Mouse (Mus musculus): ENCODE results near the gene Nrg3. TPM values are rescaled to one million over a fixed set of nuclear protein-coding genes. Genes with fewer than 3 reads are reported as not detected.
"Not testable (repeated sequence)": the region's sequence is repeated elsewhere in the genome, so short reads cannot be mapped to it uniquely, and the experiment has no call there.

The Nrg3 gene
- total RNA-seq, 2 experiments from 2014 or later: 7.0 to 7.5 TPM

- DNase-seq (ENCODE audit: low spot score in 2 of 2): no peak
Measured at GRCm38 (mm10) chr14:39240267-39240666, 232.6 kb downstream of the Nrg3 start.

- DNase-seq (ENCODE audit: low spot score in 2 of 2): no peak
Measured at GRCm38 (mm10) chr14:39211472-39211871, 261.4 kb downstream of the Nrg3 start.

- no peak for DNase-seq (ENCODE audit: low spot score in 2 of 2)
Measured at GRCm38 (mm10) chr14:39191946-39192345, 280.9 kb downstream of the Nrg3 start.

- DNase-seq (ENCODE audit: low spot score in 2 of 2): no peak
Measured at GRCm38 (mm10) chr14:39173709-39174108, 299.2 kb downstream of the Nrg3 start.

- DNase-seq (ENCODE audit: low spot score in 2 of 2): no peak
Measured at GRCm38 (mm10) chr14:39160140-39160539, 312.7 kb downstream of the Nrg3 start.

GRCm38 (mm10) chr14:39155462-39155861 lies 317.4 kb downstream of the Nrg3 start:
- no peak for DNase-seq (ENCODE audit: low spot score in 2 of 2)

GRCm38 (mm10) chr14:39129766-39130165 lies 343.1 kb downstream of the Nrg3 start:
- no peak for DNase-seq (ENCODE audit: low spot score in 2 of 2)

- no peak for DNase-seq (ENCODE audit: low spot score in 2 of 2)
Measured at GRCm38 (mm10) chr14:39117977-39118376, 354.9 kb downstream of the Nrg3 start.

GRCm38 (mm10) chr14:39116522-39117231 lies 356.2 kb downstream of the Nrg3 start:
- not testable (repeated sequence) for DNase-seq (ENCODE audit: low spot score in 2 of 2)

- no peak for DNase-seq (ENCODE audit: low spot score in 2 of 2)
Measured at GRCm38 (mm10) chr14:39109566-39109965, 363.3 kb downstream of the Nrg3 start.

GRCm38 (mm10) chr14:39106776-39107175 lies 366.1 kb downstream of the Nrg3 start:
- no peak for DNase-seq (ENCODE audit: low spot score in 2 of 2)

- no peak for DNase-seq (ENCODE audit: low spot score in 2 of 2)
Measured at GRCm38 (mm10) chr14:39095219-39095618, 377.7 kb downstream of the Nrg3 start.

GRCm38 (mm10) chr14:39079461-39079860 lies 393.4 kb downstream of the Nrg3 start:
- DNase-seq (ENCODE audit: low spot score in 2 of 2): no peak

GRCm38 (mm10) chr14:39051542-39051941 lies 421.3 kb downstream of the Nrg3 start:
- DNase-seq (ENCODE audit: low spot score in 2 of 2): no peak

GRCm38 (mm10) chr14:39049021-39049420 lies 423.9 kb downstream of the Nrg3 start:
- no peak for DNase-seq (ENCODE audit: low spot score in 2 of 2)

GRCm38 (mm10) chr14:39044290-39044689 lies 428.6 kb downstream of the Nrg3 start:
- no peak for DNase-seq (ENCODE audit: low spot score in 2 of 2)

GRCm38 (mm10) chr14:39043793-39044192 lies 429.1 kb downstream of the Nrg3 start:
- no peak for DNase-seq (ENCODE audit: low spot score in 2 of 2)

GRCm38 (mm10) chr14:39043384-39043783 lies 429.5 kb downstream of the Nrg3 start:
- no peak for DNase-seq (ENCODE audit: low spot score in 2 of 2)

GRCm38 (mm10) chr14:39039046-39039445 lies 433.8 kb downstream of the Nrg3 start:
- DNase-seq (ENCODE audit: low spot score in 2 of 2): no peak

GRCm38 (mm10) chr14:39034482-39034881 lies 438.4 kb downstream of the Nrg3 start:
- no peak for DNase-seq (ENCODE audit: low spot score in 2 of 2)

- no peak for DNase-seq (ENCODE audit: low spot score in 2 of 2)
Measured at GRCm38 (mm10) chr14:39023065-39023464, 449.8 kb downstream of the Nrg3 start.

GRCm38 (mm10) chr14:39014126-39014525 lies 458.8 kb downstream of the Nrg3 start:
- no peak for DNase-seq (ENCODE audit: low spot score in 2 of 2)

GRCm38 (mm10) chr14:38997843-38998242 lies 475.0 kb downstream of the Nrg3 start:
- DNase-seq (ENCODE audit: low spot score in 2 of 2): no peak

- no peak for DNase-seq (ENCODE audit: low spot score in 2 of 2)
Measured at GRCm38 (mm10) chr14:38992574-38992866, 480.4 kb downstream of the Nrg3 start.

Measured in adrenal gland, postnatal 4 days (tissue).